Mouse (Mus musculus) stomach, embryonic 16.5 days (tissue): ENCODE data around the gene Tinagl1. TPM values are rescaled to one million over a fixed set of nuclear protein-coding genes. Genes with fewer than 3 reads are reported as not detected.

Experiments used
- ATAC-seq: fragments of 200-750 bp; cut with Nextera tagmentation; 2 replicates; pipeline ENCODE4 v1.8.0; 2017; ENCODE audit warnings: moderate number of reproducible peaks, moderate TSS enrichment; ENCODE audit not compliant: insufficient read depth, low FRiP score
- H3K27ac ChIP-seq: fragments of 300-500 bp; sonication (generic); 2 replicates; pipeline ENCODE4 v1.5.1; 2014; ENCODE audit warnings: low read length
- H3K27me3 ChIP-seq: fragments of 300-500 bp; sonication (generic); 2 replicates; pipeline ENCODE4 v1.6.1; 2014; ENCODE audit warnings: low read length, control low read depth, mixed read lengths; ENCODE audit not compliant: control insufficient read depth, insufficient read depth
- H3K36me3 ChIP-seq: fragments of 300-500 bp; sonication (generic); 2 replicates; pipeline ENCODE4 v1.6.1; 2014; ENCODE audit warnings: low read length; ENCODE audit not compliant: control insufficient read depth, insufficient read depth
- H3K4me1 ChIP-seq: fragments of 300-500 bp; sonication (generic); 2 replicates; pipeline ENCODE4 v1.6.1; 2014; ENCODE audit warnings: low read length, control low read depth, mixed read lengths; ENCODE audit not compliant: control insufficient read depth, insufficient read depth
- H3K4me2 ChIP-seq: fragments of 300-500 bp; sonication (generic); 2 replicates; pipeline ENCODE4 v1.6.1; 2014; ENCODE audit warnings: low read depth, low read length, mixed read lengths
- H3K4me3 ChIP-seq: fragments of 300-500 bp; sonication (generic); replicated peaks from 2 replicates; pipeline ENCODE4 v1.5.1; 2014; ENCODE audit warnings: mild to moderate bottlenecking, low read length
- H3K9ac ChIP-seq: fragments of 300-500 bp; sonication (generic); 2 replicates; pipeline ENCODE4 v1.6.1; 2014; ENCODE audit warnings: low read length
- H3K9me3 ChIP-seq: fragments of 300-500 bp; sonication (generic); replicated peaks from 2 replicates; pipeline ENCODE4 v1.6.1; 2016; ENCODE audit warnings: low read length, control low read depth; ENCODE audit not compliant: control insufficient read depth
- WGBS: fragments of 180-500 bp; shearing (Covaris S2); extraction: QIAGEN DNeasy Blood & Tissue Kit; methylation state at CpG from one replicate; pipeline ENCODE4 v1.1.7; 2014; 5-methylcytosine and 5-hydroxymethylcytosine counted together
- polyA plus RNA-seq: library from polyadenylated mRNA; unstranded; fragments of >200 nt; fragmentation: Nextera tagmentation; extraction: Ambion mirVana; gene quantifications from 2 replicates; pipeline ENCODE4 v1.2.1, GENCODE M21; 2015

Tinagl1 gene
- polyA plus RNA-seq, 1 experiment from 2014 or later: 62.7 TPM

DNA sequence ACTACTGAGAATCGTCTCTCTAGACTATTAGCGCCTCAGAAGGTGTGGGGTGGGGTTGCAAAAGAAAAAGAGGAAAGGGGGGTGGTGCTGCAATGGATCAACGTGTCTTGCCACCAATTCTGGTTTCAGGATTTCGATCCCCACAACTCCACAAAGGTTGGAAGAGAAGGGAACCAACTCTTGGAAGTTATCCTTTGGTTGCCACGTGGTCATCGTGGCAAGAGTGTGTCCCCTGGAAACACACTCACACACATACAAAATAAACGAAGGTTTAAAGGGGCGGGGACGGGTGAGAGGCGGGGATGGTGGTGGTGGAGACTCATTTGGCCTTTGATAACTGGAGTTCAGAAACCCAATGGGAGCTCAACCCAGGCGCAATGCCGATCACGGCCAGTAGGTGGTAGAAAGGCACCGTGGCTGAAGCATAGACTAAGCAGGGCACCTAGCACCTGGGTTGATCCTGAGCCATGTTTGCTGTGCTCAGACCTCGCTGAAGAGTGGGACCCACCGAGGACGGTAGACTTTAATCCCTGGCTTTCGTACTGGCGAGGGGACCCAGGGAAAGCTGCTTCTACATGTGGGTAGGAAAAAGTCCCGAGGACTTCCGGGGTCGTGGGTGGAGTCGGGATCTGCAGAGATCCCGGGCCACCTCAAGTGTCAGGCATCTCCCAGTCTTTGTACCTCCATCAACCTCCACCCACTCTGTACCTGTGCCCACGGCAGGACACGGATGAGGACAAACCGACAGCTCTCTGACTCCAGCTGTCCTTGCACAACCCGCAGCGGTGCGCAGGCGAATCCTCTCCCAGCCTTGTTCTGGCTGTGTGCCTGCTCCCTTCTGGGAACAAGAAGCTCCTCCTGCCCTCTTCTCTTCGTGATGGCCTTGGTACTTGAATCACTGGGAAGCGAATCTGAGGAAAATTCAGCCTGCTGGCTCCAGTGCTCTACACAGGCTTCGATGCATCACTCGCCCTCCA, 24.1 kb upstream of the Tinagl1 start:
- H3K27me3 ChIP-seq: peaks cover 9% of the 10 kb centered on the region
- no peaks in the 10 kb centered on the region for H3K9me3 ChIP-seq
- H3K9ac ChIP-seq: peak overlapping the region; percentile 61
- peak; percentile 77; the same call in 1 of the 2 replicates for ATAC-seq
- H3K4me1 ChIP-seq: no peaks in the 10 kb centered on the region
- H3K4me2 ChIP-seq: peak overlapping the region; percentile 78
- H3K27ac ChIP-seq: no peak overlapping the region
- WGBS: 14% methylated on average over 35 of the region's 35 CpGs
- peak overlapping the region; percentile 43 for H3K4me3 ChIP-seq
- H3K36me3 ChIP-seq: no peaks in the 10 kb centered on the region

DNA sequence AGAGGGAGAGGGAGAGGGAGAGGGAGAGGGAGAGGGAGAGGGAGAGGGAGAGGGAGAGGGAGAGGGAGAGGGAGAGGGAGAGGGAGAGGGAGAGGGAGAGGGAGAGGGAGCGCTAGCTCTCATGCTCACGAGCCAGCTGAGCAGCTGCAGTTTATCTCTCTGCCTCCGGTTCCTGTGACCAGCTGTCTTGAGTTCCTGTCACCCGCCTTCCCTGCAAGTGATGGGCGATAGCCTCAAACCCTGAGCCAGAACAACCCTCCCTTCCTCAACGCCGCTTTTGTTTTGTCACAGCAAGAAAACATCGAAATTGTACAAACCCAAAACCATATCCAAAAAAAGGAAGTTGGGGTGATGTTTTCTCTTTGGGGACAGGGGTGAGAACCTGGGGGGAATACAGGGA, 21.6 kb upstream of the Tinagl1 start:
- no peak overlapping the region for H3K27ac ChIP-seq

DNA sequence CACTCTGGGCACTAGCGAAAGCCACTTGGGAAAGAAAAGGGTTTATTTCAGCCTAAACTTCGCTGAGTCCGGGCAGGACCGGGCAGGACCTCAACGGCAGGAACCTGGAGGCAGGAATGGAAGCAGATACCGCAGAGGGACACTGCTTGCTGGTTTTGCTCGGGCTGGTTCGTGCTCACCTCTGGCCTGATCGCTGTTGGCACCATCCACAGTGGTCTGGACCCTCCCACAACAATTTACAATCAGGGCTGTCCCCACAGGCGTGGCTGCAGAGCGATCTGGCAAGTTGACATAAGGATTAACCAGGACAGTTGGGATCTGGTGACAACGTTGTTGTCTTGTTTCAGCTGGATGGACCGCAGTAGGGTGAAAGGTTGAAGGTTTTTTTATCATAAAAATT, 21.0 kb upstream of the Tinagl1 start:
- no peaks in the 10 kb centered on the region for H3K9me3 ChIP-seq
- H3K4me1 ChIP-seq: no peaks in the 10 kb centered on the region
- no peak overlapping the region for H3K4me2 ChIP-seq
- no peak overlapping the region for H3K4me3 ChIP-seq
- H3K36me3 ChIP-seq: no peaks in the 10 kb centered on the region
- WGBS: 70% methylated on average over 13 of the region's 13 CpGs
- ATAC-seq: no peak
- no peak overlapping the region for H3K27ac ChIP-seq
- peaks cover 9% of the 10 kb centered on the region for H3K27me3 ChIP-seq
- no peak overlapping the region for H3K9ac ChIP-seq

More for the DNA sequence above, 21.6 kb upstream of the Tinagl1 start:
- no peaks in the 10 kb centered on the region for H3K36me3 ChIP-seq
- ATAC-seq: no peak
- 51% methylated on average over 8 of the region's 8 CpGs for whole genome bisulfite sequencing
- H3K4me3 ChIP-seq: no peak overlapping the region
- no peak overlapping the region for H3K4me2 ChIP-seq
- H3K27me3 ChIP-seq: peaks cover 9% of the 10 kb centered on the region
- H3K9ac ChIP-seq: no peak overlapping the region
- no peaks in the 10 kb centered on the region for H3K4me1 ChIP-seq
- no peaks in the 10 kb centered on the region for H3K9me3 ChIP-seq

GRCm38 (mm10) chr4:130192266-130192665, 17.3 kb upstream of the Tinagl1 start:
- H3K4me2 ChIP-seq: no peak overlapping the region
- H3K4me3 ChIP-seq: no peak overlapping the region
- no peak overlapping the region for H3K27ac ChIP-seq
- no peak for ATAC-seq
- H3K9ac ChIP-seq: no peak overlapping the region
- WGBS: 28% methylated on average over 9 of the region's 9 CpGs
- H3K36me3 ChIP-seq: no peaks in the 10 kb centered on the region
- H3K27me3 ChIP-seq: 0 out of 2 replicates have a peak, but pooled peaks cover 3% of the 10 kb centered on the region
- no peaks in the 10 kb centered on the region for H3K9me3 ChIP-seq
- H3K4me1 ChIP-seq: 0 out of 2 replicates have a peak, but pooled peaks cover 4% of the 10 kb centered on the region

GRCm38 (mm10) chr4:130189606-130190005, 14.7 kb upstream of the Tinagl1 start:
- Histone ChIP-seq H3K4me2 (no peak overlapping the region), H3K4me1 (0 out of 2 replicates have a peak, but pooled peaks cover 4% of the 10 kb centered on the region), H3K9me3 (no peaks in the 10 kb centered on the region), H3K4me3 (no peak overlapping the region), H3K27ac (no peak overlapping the region), H3K36me3 (no peaks in the 10 kb centered on the region), H3K27me3 (0 out of 2 replicates have a peak, but pooled peaks cover 3% of the 10 kb centered on the region), H3K9ac (no peak overlapping the region)
- 67% methylated on average over 7 of the region's 7 CpGs for WGBS
- ATAC-seq: peak; percentile 48; the same call in 1 of the 2 replicates

DNA sequence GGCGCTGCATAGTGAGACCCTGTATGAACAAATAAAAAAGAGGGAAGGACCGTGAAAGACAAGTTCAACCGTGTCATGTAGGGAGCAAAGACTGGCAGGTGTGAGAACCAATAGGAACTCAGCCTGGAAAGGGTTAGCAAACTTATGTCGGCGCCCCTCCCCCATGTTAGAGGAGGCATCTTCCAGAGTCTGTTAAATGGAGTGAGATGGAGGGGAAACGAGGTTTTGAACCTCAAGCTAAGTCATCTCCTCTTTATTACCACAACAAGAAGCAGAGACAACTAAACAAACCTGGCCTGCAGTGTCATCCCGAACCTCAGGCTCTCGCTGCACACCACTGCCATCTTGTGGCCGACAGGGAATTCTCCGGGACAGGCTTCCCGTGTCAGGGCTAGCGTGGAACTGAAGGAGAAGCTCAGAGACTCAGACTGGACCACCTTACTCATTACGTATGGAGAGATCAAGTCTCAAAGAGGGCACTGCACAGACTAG, 13.9 kb upstream of the Tinagl1 start:
- H3K36me3 ChIP-seq: no peaks in the 10 kb centered on the region
- H3K4me2 ChIP-seq: peak overlapping the region; percentile 47
- ATAC-seq: peak; percentile 74; the same call in 1 of the 2 replicates
- no peaks in the 10 kb centered on the region for H3K9me3 ChIP-seq
- H3K27ac ChIP-seq: no peak overlapping the region
- H3K27me3 ChIP-seq: no peaks in the 10 kb centered on the region
- H3K9ac ChIP-seq: no peak overlapping the region
- H3K4me1 ChIP-seq: 0 out of 2 replicates have a peak, but pooled peaks cover 4% of the 10 kb centered on the region
- peak overlapping the region; percentile 16; the same call in 1 of the 2 replicates for H3K4me3 ChIP-seq
- 3% methylated on average over 13 of the region's 13 CpGs for WGBS

GRCm38 (mm10) chr4:130186891-130187290, 12.0 kb upstream of the Tinagl1 start:
- no peak overlapping the region for H3K27ac ChIP-seq
- H3K9me3 ChIP-seq: no peaks in the 10 kb centered on the region
- no peak overlapping the region for H3K4me2 ChIP-seq
- no peaks in the 10 kb centered on the region for H3K27me3 ChIP-seq
- ATAC-seq: no peak
- no peaks in the 10 kb centered on the region for H3K36me3 ChIP-seq
- WGBS: 48% methylated on average over 12 of the region's 12 CpGs
- no peak overlapping the region for H3K9ac ChIP-seq
- 0 out of 2 replicates have a peak, but pooled peaks cover 4% of the 10 kb centered on the region for H3K4me1 ChIP-seq
- H3K4me3 ChIP-seq: no peak overlapping the region

GRCm38 (mm10) chr4:130186450-130186849, 11.5 kb upstream of the Tinagl1 start:
- Histone ChIP-seq H3K36me3 (no peaks in the 10 kb centered on the region), H3K4me2 (no peak overlapping the region), H3K27ac (no peak overlapping the region), H3K4me1 (0 out of 2 replicates have a peak, but pooled peaks cover 4% of the 10 kb centered on the region), H3K27me3 (no peaks in the 10 kb centered on the region), H3K9me3 (no peaks in the 10 kb centered on the region), H3K9ac (no peak overlapping the region), H3K4me3 (no peak overlapping the region)
- no peak for ATAC-seq
- WGBS: 73% methylated on average over 9 of the region's 9 CpGs

DNA sequence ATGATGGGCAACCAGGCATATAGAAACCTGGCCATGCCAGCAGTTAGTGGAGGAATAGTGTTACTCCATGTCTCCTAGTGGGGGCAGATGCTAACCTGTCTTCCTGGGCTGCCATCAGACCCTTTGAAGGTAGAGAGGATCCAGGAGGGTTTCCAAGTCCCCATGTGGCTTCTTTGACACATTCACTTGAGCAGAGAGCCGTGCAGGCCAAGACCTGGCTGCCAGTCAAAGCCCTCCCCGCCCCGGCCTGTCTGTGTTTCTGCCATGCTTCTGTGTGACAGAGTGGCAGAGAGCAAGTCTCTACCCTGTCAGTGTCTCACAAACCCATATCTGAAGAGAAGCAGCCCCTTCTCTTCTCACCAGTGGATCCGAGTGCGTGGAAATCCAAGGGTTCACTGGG, 9.0 kb upstream of the Tinagl1 start:
- no peak for ATAC-seq
- Histone ChIP-seq H3K9me3 (no peaks in the 10 kb centered on the region), H3K4me1 (0 out of 2 replicates have a peak, but pooled peaks cover 4% of the 10 kb centered on the region)

More for the DNA sequence above, 9.0 kb upstream of the Tinagl1 start:
- Histone ChIP-seq H3K9ac (no peak overlapping the region), H3K4me3 (no peak overlapping the region), H3K27me3 (no peaks in the 10 kb centered on the region), H3K36me3 (no peaks in the 10 kb centered on the region), H3K4me2 (no peak overlapping the region), H3K27ac (no peak overlapping the region)
- WGBS: 79% methylated on average over 5 of the region's 5 CpGs
